Mouse (Mus musculus): Measurements from ENCODE around the gene Crim1.

DNA sequence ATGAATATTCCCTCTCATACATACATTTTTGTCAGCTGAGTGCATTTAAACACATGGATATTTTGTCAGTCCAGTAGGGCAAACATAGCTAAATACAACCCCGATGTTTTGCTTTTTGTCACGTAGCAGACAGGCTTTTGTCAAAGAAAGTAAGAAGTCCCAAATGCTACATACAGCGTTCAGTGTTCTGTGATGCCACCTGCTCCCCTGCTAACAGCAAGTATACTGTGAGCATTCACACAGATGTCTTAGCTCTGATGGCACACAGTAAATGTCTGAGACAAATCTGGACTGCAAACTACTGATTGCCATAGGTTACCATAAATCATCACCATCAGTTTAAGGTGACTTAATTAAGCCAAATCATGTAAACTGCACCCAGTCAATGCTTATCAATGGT, 143.6 kb downstream of the Crim1 start:
- TF ChIP-seq GATA1 (IDR thresholded peaks at IDR 0.05; ENCODE audit: borderline replicate concordance, low read length), result no peak
- no peak for TF ChIP-seq FLI1 (IDR thresholded peaks at IDR 0.05; ENCODE audit: low read length)
